Mouse (Mus musculus) thymus, adult 2 months (tissue): ENCODE data around the gene Fis1. TPM values are rescaled to one million over a fixed set of nuclear protein-coding genes. Genes with fewer than 3 reads are reported as not detected.
"Not testable (repeated sequence)": the region's sequence is repeated elsewhere in the genome, so short reads cannot be mapped to it uniquely, and the experiment has no call there.

Experiments used
- DNase-seq: peaks from one replicate; pipeline ENCODE4 v3.0.0; 2021
- H3K27ac ChIP-seq: fragments of 200-500 bp; 2 replicates; pipeline ENCODE4 v1.5.1; 2012; ENCODE audit warnings: low read length, control low read depth; ENCODE audit not compliant: control insufficient read depth, insufficient read depth
- H3K27me3 ChIP-seq: fragments of 200-500 bp; 2 replicates; pipeline ENCODE4 v1.6.1; 2012; ENCODE audit warnings: mild to moderate bottlenecking, low read length, moderate library complexity, mixed read lengths; ENCODE audit not compliant: control insufficient read depth, insufficient read depth
- H3K36me3 ChIP-seq: fragments of 200-500 bp; 2 replicates; pipeline ENCODE4 v1.6.1; 2012; ENCODE audit warnings: mild to moderate bottlenecking, low read length, moderate library complexity; ENCODE audit not compliant: control insufficient read depth, insufficient read depth
- H3K4me1 ChIP-seq: fragments of 200-500 bp; replicated peaks from 2 replicates; pipeline ENCODE4 v1.6.1; 2012; ENCODE audit warnings: low read length; ENCODE audit not compliant: control insufficient read depth, insufficient read depth
- H3K4me3 ChIP-seq: fragments of 200-500 bp; 2 replicates; pipeline ENCODE4 v1.5.1; 2012; ENCODE audit warnings: mild to moderate bottlenecking, low read length, control low read depth, moderate library complexity; ENCODE audit not compliant: control insufficient read depth, insufficient read depth
- CTCF ChIP-seq: fragments of 200-500 bp; IDR thresholded peaks from 2 replicates; pipeline ENCODE4 v1.5.1; 2012; ENCODE audit warnings: mild to moderate bottlenecking, control low read depth, low read length, moderate library complexity, borderline replicate concordance; ENCODE audit not compliant: control insufficient read depth, poor library complexity, insufficient read depth; ENCODE audit errors: extremely low read depth
- POLR2A ChIP-seq: fragments of 200-500 bp; IDR thresholded peaks from 2 replicates; pipeline ENCODE4 v1.6.1; 2012; ENCODE audit warnings: mild to moderate bottlenecking, low read length, control low read depth, moderate library complexity; ENCODE audit not compliant: control insufficient read depth, poor library complexity, insufficient read depth; ENCODE audit errors: extremely low read depth
- WGBS: fragments of 180-500 bp; shearing (Covaris S2); methylation state at CpG from one replicate; pipeline ENCODE4 v1.1.7; 2018; 5-methylcytosine and 5-hydroxymethylcytosine counted together
- polyA plus RNA-seq: library from polyadenylated mRNA; depleted of rRNA; stranded (reverse); fragments of >200 nt; gene quantifications from 2 replicates; pipeline ENCODE4 v1.2.3, GENCODE M21; 2012

Gene Fis1
- polyA plus RNA-seq, 1 experiment, result 214 TPM

DNA sequence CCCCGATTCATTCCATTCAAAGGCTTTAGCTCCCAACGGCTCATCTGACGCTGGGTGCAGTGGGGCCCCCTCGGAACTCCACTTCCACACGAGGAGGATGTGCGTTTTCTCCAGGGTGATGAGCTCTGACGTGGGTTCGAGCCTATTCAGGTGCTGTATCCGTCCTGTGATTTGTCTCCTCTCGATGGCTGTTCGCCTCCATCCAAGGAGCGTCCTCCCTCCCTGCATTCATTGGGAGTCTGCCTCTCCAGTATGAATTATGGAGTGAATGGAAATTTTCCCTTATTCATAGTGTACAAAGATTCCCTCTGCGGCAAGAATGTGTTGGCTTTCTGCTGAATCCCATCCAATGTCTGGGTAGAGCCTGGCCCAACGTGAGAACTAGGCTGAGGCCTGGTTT, 21.2 kb upstream of the Fis1 start:
- 97% methylated on average over 14 of the region's 14 CpGs for WGBS
- H3K27ac ChIP-seq, result no peak overlapping the region
- no peaks in the 10 kb centered on the region for H3K4me1 ChIP-seq
- no peak for DNase-seq
- no peaks in the 10 kb centered on the region for H3K36me3 ChIP-seq
- no peaks in the 10 kb centered on the region for H3K27me3 ChIP-seq
- no peak overlapping the region for H3K4me3 ChIP-seq
- TF ChIP-seq CTCF, result no peak
- TF ChIP-seq POLR2A, result no peak

DNA sequence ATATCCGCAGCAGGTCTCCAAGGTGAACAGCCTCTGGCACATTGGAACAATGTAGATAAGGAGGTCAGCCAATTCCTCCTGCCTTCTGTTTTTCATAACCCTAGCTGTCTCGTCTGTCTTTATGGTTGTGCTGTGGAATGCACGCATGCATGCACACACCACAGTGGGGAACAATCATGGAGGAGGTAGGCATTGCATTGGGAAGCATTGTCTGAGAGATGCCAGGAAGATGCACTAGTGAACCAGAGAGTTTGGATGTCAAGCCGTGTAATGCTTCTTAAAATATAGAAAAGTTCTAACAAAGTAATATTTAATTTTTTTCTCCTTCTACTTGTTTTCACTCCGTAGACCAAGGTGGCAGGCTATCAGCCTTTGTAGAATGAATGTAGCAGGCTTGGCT, 20.1 kb upstream of the Fis1 start:
- Histone ChIP-seq H3K4me1 (no peaks in the 10 kb centered on the region), H3K27me3 (no peaks in the 10 kb centered on the region), H3K36me3 (no peaks in the 10 kb centered on the region), H3K27ac (no peak overlapping the region), H3K4me3 (no peak overlapping the region)
- no peak for TF ChIP-seq POLR2A
- TF ChIP-seq CTCF, result no peak
- 88% methylated on average over 5 of the region's 5 CpGs for WGBS
- no peak for DNase-seq

DNA sequence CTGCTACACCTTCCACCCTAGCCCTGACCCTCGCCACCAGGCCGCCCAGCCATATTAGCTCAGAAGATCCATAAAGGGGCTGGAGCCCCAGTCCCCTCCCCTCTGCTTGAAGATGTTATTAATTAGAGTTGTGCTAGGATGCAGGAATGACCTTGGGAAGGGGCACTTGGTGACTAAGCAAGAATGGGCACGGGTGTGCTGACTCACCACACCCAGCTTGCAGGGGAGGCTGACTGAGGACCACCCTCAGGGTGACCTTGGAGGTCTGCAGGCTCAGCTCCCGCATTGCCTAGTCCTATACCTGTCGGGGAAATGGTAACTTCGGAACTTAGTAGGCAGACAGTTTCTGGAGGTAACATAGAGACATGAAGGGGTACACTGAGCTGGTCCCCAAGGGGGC, 19.1 kb upstream of the Fis1 start:
- 95% methylated on average over 6 of the region's 6 CpGs for WGBS
- H3K27ac ChIP-seq, result no peak overlapping the region
- H3K4me3 ChIP-seq, result no peak overlapping the region
- TF ChIP-seq CTCF, result no peak
- TF ChIP-seq POLR2A, result no peak
- H3K36me3 ChIP-seq, result no peaks in the 10 kb centered on the region
- H3K27me3 ChIP-seq, result no peaks in the 10 kb centered on the region
- DNase-seq, result no peak
- H3K4me1 ChIP-seq, result no peaks in the 10 kb centered on the region

DNA sequence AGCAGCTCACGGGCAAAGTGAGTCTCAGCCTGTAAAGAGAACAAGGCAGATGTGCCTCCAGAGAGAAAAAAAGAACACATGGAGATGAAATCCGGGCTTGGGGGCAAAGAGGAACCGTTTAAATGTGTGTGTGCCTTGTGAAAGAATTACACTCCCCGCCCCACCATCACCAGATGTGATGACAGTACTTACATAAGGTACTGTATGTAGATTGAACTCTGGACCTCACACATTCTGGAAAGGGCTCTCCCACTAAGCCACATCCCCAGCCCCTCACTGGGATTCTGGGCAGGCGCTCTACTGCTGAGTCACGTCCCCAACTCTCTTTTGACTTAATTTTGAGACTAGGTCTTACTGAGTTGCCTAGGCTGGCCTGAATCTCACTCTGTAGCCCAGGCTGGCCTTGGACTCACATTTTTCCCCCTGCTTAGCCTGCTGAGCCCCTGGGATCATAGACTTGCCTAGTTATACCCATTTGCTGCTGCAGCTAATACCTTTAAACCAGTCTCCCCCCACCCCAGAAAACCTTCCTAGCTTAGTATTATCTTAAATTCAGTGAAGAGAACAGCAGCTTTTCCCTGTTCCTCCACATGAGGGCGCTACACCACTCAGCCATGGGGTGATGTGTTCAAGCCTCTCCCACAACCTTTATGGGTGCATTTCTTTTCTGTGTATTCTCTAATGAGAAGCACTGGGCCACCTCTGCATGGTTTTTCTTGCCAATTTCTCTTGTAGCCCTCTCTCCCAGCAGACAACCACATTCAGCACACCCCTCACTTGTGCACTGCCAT, 17.0 kb upstream of the Fis1 start:
- no peak overlapping the region for H3K27ac ChIP-seq
- no peak for TF ChIP-seq CTCF
- no peak for TF ChIP-seq POLR2A
- no peaks in the 10 kb centered on the region for H3K4me1 ChIP-seq
- H3K27me3 ChIP-seq, result no peaks in the 10 kb centered on the region
- no peak overlapping the region for H3K4me3 ChIP-seq
- DNase-seq, result no peak
- 76% methylated on average over 7 of the region's 7 CpGs for WGBS
- H3K36me3 ChIP-seq, result no peaks in the 10 kb centered on the region

DNA sequence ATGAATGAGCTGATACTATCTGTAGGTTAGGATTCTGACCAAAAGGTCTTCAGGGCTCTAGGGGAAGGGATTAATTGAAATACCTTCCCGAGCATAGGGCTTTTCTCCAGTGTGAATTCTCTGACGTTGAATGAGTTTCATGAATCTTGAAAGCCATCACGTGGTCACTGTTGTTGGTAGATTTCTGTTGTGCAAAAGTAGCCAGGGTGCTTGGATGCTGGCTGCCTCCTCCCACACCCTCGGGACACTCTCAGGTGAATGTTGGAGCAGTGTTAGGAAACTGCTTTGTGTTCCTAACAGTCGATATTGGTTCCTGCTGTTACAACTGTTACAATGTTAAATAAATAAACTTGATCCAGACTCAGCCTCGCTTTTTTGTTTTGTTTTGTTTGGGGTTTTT, 16.3 kb upstream of the Fis1 start:
- TF ChIP-seq CTCF, result no peak
- no peak for TF ChIP-seq POLR2A
- no peaks in the 10 kb centered on the region for H3K36me3 ChIP-seq
- no peak overlapping the region for H3K4me3 ChIP-seq
- no peaks in the 10 kb centered on the region for H3K27me3 ChIP-seq
- H3K27ac ChIP-seq, result no peak overlapping the region
- H3K4me1 ChIP-seq, result no peaks in the 10 kb centered on the region
- 97% methylated on average over 6 of the region's 6 CpGs for WGBS
- DNase-seq, result no peak

DNA sequence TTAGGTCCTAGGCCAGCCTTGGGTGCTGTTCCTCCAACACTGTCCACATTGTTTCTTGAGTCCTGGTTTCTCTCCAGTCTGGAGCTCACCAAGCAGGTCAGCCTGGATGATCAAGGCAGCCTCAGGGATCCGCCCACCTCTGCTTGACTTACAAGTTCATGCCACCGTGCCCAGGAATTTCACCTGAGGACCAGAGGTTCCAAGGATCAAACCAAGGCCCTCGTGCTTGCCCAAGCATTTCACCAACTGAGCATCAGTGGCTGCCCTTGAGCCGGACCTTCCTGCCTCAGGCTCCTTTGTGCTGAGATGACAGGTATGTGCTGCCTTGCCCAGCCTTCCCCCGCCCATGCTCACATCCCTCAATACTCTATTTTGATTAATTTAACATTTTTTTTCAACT, 15.5 kb upstream of the Fis1 start:
- no peak overlapping the region for H3K4me3 ChIP-seq
- no peak overlapping the region for H3K27ac ChIP-seq
- no peaks in the 10 kb centered on the region for H3K27me3 ChIP-seq
- no peak for TF ChIP-seq POLR2A
- 90% methylated on average over 5 of the region's 5 CpGs for WGBS
- no peaks in the 10 kb centered on the region for H3K4me1 ChIP-seq
- no peaks in the 10 kb centered on the region for H3K36me3 ChIP-seq
- no peak for DNase-seq

DNA sequence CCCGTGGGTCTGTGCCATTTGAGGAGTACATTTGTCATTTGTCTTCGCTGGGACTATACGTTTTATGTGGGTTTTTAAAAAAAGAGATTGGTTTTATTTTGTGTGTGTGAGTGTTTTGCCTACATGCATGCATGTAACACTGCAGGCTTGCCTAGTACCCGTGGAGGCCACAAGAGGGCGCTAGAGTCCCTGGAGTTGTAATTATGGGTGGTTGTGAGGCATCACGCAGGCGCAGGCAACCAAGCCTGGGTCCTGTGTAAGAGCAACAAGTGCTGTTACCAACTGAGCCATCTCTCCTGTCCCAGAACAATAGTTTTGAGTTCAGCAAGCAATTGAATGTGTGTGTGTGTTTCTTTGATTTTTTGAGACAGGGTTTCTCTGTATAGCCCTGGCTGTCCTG, 13.8 kb upstream of the Fis1 start:
- no peak overlapping the region for H3K4me3 ChIP-seq
- DNase-seq, result peak; percentile 32
- no peaks in the 10 kb centered on the region for H3K36me3 ChIP-seq
- H3K4me1 ChIP-seq, result no peaks in the 10 kb centered on the region
- TF ChIP-seq POLR2A, result no peak
- peak; percentile 65; the same call in 1 of the 2 replicates for TF ChIP-seq CTCF
- no peaks in the 10 kb centered on the region for H3K27me3 ChIP-seq
- WGBS, result 72% methylated on average over 7 of the region's 7 CpGs
- no peak overlapping the region for H3K27ac ChIP-seq

DNA sequence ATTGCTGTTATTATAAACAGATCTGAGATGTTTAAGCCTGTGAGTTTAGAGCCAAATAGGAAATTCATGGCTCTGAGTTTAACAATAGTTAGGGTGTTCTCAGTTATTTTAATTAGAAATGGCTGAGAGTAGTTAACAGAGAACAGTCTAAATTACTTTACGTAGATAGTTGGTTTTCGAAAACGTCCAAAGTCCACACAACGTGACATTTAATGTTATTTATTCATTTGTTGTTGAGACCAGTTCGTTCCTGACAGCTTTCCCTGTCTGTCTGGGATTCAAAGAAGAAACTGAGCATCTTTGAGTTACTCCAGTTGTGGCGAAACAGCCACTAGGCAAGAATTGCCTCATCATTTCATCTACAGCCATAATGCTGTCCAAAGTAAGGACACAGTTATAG, 13.0 kb upstream of the Fis1 start:
- not testable (repeated sequence) for H3K36me3 ChIP-seq, H3K27ac ChIP-seq, H3K4me3 ChIP-seq, DNase-seq, H3K27me3 ChIP-seq, H3K4me1 ChIP-seq
- WGBS, result 92% methylated on average over 6 of the region's 6 CpGs
